Mouse (Mus musculus): Measurements from ENCODE around the gene Eml5.
A peak's percentile ranks its signal among the peaks of the same experiment; 100 is the strongest.

Gene Eml5

GRCm38 (mm10) chr12:98833901-98834300 is 67.4 kb downstream of the Eml5 start:
- DNase-seq (ENCODE audit: low spot score in 2 of 2): no peak

GRCm38 (mm10) chr12:98832929-98833598 is 68.2 kb downstream of the Eml5 start:
- no peak for DNase-seq (ENCODE audit: low spot score in 2 of 2)

- DNase-seq (ENCODE audit: low spot score in 2 of 2): no peak
These were observed 70.2 kb downstream of the Eml5 start for GRCm38 (mm10) chr12:98831122-98831521.

GRCm38 (mm10) chr12:98820781-98821180 is 80.5 kb downstream of the Eml5 start:
- no peak for DNase-seq (ENCODE audit: low spot score in 2 of 2)

GRCm38 (mm10) chr12:98804078-98804748 is 97.1 kb downstream of the Eml5 start:
- DNase-seq (ENCODE audit: low spot score in 2 of 2): no peak

GRCm38 (mm10) chr12:98802245-98802644 is 99.0 kb downstream of the Eml5 start:
- no peak for DNase-seq (ENCODE audit: low spot score in 2 of 2)

- no peak for DNase-seq (ENCODE audit: low spot score in 2 of 2)
These were observed 101.0 kb downstream of the Eml5 start for GRCm38 (mm10) chr12:98800334-98800733.

- no peak for DNase-seq (ENCODE audit: low spot score in 2 of 2)
These were observed 105.5 kb downstream of the Eml5 start for GRCm38 (mm10) chr12:98795731-98796318.

GRCm38 (mm10) chr12:98784251-98784650 is 117.0 kb downstream of the Eml5 start:
- no peak for DNase-seq (ENCODE audit: low spot score in 2 of 2)

GRCm38 (mm10) chr12:98779148-98779547 is 122.1 kb downstream of the Eml5 start:
- peak; percentile 49 for DNase-seq (ENCODE audit: low spot score in 2 of 2)

- no peak for DNase-seq (ENCODE audit: low spot score in 2 of 2)
These were observed 123.8 kb downstream of the Eml5 start for GRCm38 (mm10) chr12:98777509-98777908.

GRCm38 (mm10) chr12:98766241-98766640 is 135.0 kb downstream of the Eml5 start:
- DNase-seq (ENCODE audit: low spot score in 2 of 2): no peak

- no peak for DNase-seq (ENCODE audit: low spot score in 2 of 2)
These were observed 141.6 kb downstream of the Eml5 start for GRCm38 (mm10) chr12:98759700-98760099.

GRCm38 (mm10) chr12:98757636-98758035 is 143.6 kb downstream of the Eml5 start:
- no peak for DNase-seq (ENCODE audit: low spot score in 2 of 2)

- DNase-seq (ENCODE audit: low spot score in 2 of 2): no peak
These were observed 153.9 kb downstream of the Eml5 start for GRCm38 (mm10) chr12:98747380-98747753.

- peak; percentile 94 to 97 for DNase-seq (ENCODE audit: low spot score in 2 of 2)
These were observed 154.4 kb downstream of the Eml5 start, which contains the start of gene Zc3h14 for GRCm38 (mm10) chr12:98746746-98747379. Gene Zc3h14 (plus strand): TSS chr12:98746964.

- peak; percentile 45 to 47 for DNase-seq (ENCODE audit: low spot score in 2 of 2)
These were observed 155.2 kb downstream of the Eml5 start for GRCm38 (mm10) chr12:98746131-98746530.

GRCm38 (mm10) chr12:98745626-98746025 is 155.7 kb downstream of the Eml5 start:
- no peak for DNase-seq (ENCODE audit: low spot score in 2 of 2)

GRCm38 (mm10) chr12:98741011-98741501 is 160.2 kb downstream of the Eml5 start:
- no peak for DNase-seq (ENCODE audit: low spot score in 2 of 2)

GRCm38 (mm10) chr12:98737801-98738350 is 163.4 kb downstream of the Eml5 start:
- DNase-seq (ENCODE audit: low spot score in 2 of 2): no peak

GRCm38 (mm10) chr12:98736951-98737800 is 164.1 kb downstream of the Eml5 start, which contains the start of gene Ptpn21:
Gene Ptpn21 (minus strand): TSS chr12:98737405.
- DNase-seq (ENCODE audit: low spot score in 2 of 2): peak in 1 of 2 experiments; percentile 29

All from right cerebral cortex, postnatal 10 days (tissue).